Mouse (Mus musculus) bone marrow macrophage, adult 2 months (primary cell): Measurements from ENCODE around the gene Ypel2. TPM values are rescaled to one million over a fixed set of nuclear protein-coding genes. Genes with fewer than 3 reads are reported as not detected.

Experiments
- H3K27ac ChIP-seq: 2 replicates; pipeline ENCODE4 v1.5.1; 2012; ENCODE audit warnings: low read depth, low read length; ENCODE audit not compliant: insufficient read depth
- H3K4me1 ChIP-seq: 2 replicates; pipeline ENCODE4 v1.6.1; 2012; ENCODE audit warnings: low read length; ENCODE audit not compliant: control insufficient read depth, insufficient read depth
- H3K4me3 ChIP-seq: 2 replicates; pipeline ENCODE4 v1.5.1; 2012; ENCODE audit warnings: mild to moderate bottlenecking, low read length, moderate library complexity; ENCODE audit not compliant: insufficient read depth
- CTCF ChIP-seq: IDR thresholded peaks from 2 replicates; pipeline ENCODE4 v1.5.1; 2012; ENCODE audit warnings: low read depth, mild to moderate bottlenecking, low read length, moderate library complexity
- POLR2A ChIP-seq: IDR thresholded peaks from 2 replicates; pipeline ENCODE4 v1.6.1; 2012; ENCODE audit warnings: mild to moderate bottlenecking, low read depth, low read length, borderline replicate concordance
- polyA plus RNA-seq: library from polyadenylated mRNA; stranded (reverse); fragments of >200 nt; gene quantifications from 2 replicates; pipeline ENCODE4 v1.2.4, GENCODE M21; 2012; ENCODE audit not compliant: missing spikeins, insufficient read depth, insufficient read length

The Ypel2 gene
- polyA plus RNA-seq, 1 experiment: 19.8 TPM

- Histone ChIP-seq H3K27ac (no peak overlapping the region), H3K4me1 (peaks cover 37% of the 10 kb centered on the region), H3K4me3 (no peak overlapping the region)
- TF ChIP-seq CTCF (no peak), POLR2A (no peak)
These were observed 41.8 kb downstream of the Ypel2 start for GRCm38 (mm10) chr11:86951672-86952071.

- no peak overlapping the region for H3K4me3 ChIP-seq
- TF ChIP-seq CTCF: no peak
- H3K27ac ChIP-seq: no peak overlapping the region
- H3K4me1 ChIP-seq: peaks cover 28% of the 10 kb centered on the region
These were observed 43.0 kb downstream of the Ypel2 start for GRCm38 (mm10) chr11:86950491-86950890.

GRCm38 (mm10) chr11:86949951-86950441 is 43.5 kb downstream of the Ypel2 start:
- Histone ChIP-seq H3K4me3 (no peak overlapping the region), H3K27ac (no peak overlapping the region), H3K4me1 (peaks cover 23% of the 10 kb centered on the region)
- TF ChIP-seq POLR2A: no peak

GRCm38 (mm10) chr11:86946644-86947195 is 46.8 kb downstream of the Ypel2 start:
- Histone ChIP-seq H3K4me1 (peaks cover 7% of the 10 kb centered on the region), H3K27ac (no peak overlapping the region), H3K4me3 (no peak overlapping the region)
- TF ChIP-seq CTCF: no peak
- TF ChIP-seq POLR2A: no peak

- TF ChIP-seq POLR2A: no peak
- no peak for TF ChIP-seq CTCF
- H3K27ac ChIP-seq: no peak overlapping the region
- peaks cover 7% of the 10 kb centered on the region for H3K4me1 ChIP-seq
- no peak overlapping the region for H3K4me3 ChIP-seq
These were observed 47.6 kb downstream of the Ypel2 start for GRCm38 (mm10) chr11:86945933-86946332.

- no peak for TF ChIP-seq CTCF
- no peak for TF ChIP-seq POLR2A
- Histone ChIP-seq H3K27ac (no peak overlapping the region), H3K4me3 (no peak overlapping the region), H3K4me1 (peaks cover 7% of the 10 kb centered on the region)
These were observed 48.4 kb downstream of the Ypel2 start for GRCm38 (mm10) chr11:86945058-86945457.

GRCm38 (mm10) chr11:86944539-86944938 is 49.0 kb downstream of the Ypel2 start:
- Histone ChIP-seq H3K4me3 (no peak overlapping the region), H3K27ac (no peak overlapping the region), H3K4me1 (peaks cover 7% of the 10 kb centered on the region)
- TF ChIP-seq POLR2A: no peak
- TF ChIP-seq CTCF: no peak

- TF ChIP-seq POLR2A: no peak
- TF ChIP-seq CTCF: no peak
- Histone ChIP-seq H3K4me3 (no peak overlapping the region), H3K4me1 (peaks cover 3% of the 10 kb centered on the region), H3K27ac (no peak overlapping the region)
These were observed 51.6 kb downstream of the Ypel2 start for GRCm38 (mm10) chr11:86941904-86942303.

GRCm38 (mm10) chr11:86939503-86939902 is 54.0 kb downstream of the Ypel2 start:
- H3K27ac ChIP-seq: no peak overlapping the region
- H3K4me1 ChIP-seq: no peaks in the 10 kb centered on the region; the same call in none of the 2 replicates
- TF ChIP-seq CTCF (no peak), POLR2A (no peak)
- no peak overlapping the region for H3K4me3 ChIP-seq

GRCm38 (mm10) chr11:86938551-86938950 is 55.0 kb downstream of the Ypel2 start:
- Histone ChIP-seq H3K4me1 (no peaks in the 10 kb centered on the region; the same call in none of the 2 replicates), H3K4me3 (no peak overlapping the region), H3K27ac (no peak overlapping the region)
- no peak for TF ChIP-seq CTCF
- TF ChIP-seq POLR2A: no peak

- no peaks in the 10 kb centered on the region; the same call in none of the 2 replicates for H3K4me1 ChIP-seq
- H3K4me3 ChIP-seq: no peak overlapping the region
- H3K27ac ChIP-seq: no peak overlapping the region
- TF ChIP-seq CTCF (no peak), POLR2A (no peak)
These were observed 55.4 kb downstream of the Ypel2 start for GRCm38 (mm10) chr11:86938108-86938507.
